Mouse (Mus musculus): ENCODE results near the gene Sinhcaf. TPM values are rescaled to one million over a fixed set of nuclear protein-coding genes. Genes with fewer than 3 reads are reported as not detected.
A peak's percentile ranks its signal among the peaks of the same experiment; 100 is the strongest.
"Not testable (repeated sequence)": the region's sequence is repeated elsewhere in the genome, so short reads cannot be mapped to it uniquely, and the experiment has no call there.

Sinhcaf gene
- polyA plus RNA-seq, 1 experiment: 461 TPM

DNA sequence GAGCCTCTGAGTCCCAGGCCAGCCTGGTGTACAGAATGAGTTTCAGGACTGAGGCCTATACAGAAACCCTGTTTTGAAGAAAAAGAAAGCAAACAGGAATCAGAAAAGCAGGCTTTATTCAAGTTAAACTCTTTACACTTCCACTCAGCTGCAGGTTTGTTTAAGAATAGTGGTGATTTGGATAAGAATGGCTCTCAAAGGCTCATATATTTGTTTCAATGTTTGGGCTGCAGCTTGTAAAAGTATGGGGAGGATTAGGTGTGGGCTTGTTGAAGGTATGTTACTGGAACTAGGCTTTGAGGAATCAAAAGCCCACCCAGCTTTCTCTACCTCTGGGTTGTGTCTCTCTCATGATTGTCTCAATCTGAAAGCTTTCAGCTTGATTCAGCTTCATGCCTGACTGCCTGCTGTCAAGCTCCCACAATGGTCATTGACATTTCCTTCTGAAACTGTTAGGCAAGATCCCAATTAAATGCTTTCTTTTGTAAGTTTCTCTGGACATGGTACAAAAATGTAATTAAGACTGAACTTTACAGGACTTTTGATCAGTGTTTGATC is 27.3 kb downstream of the Sinhcaf start:
- TF ChIP-seq POLR2A (IDR thresholded peaks at IDR 0.05; ENCODE audit: insufficient read depth, low read length): no peak
- no peak for TF ChIP-seq CTCF (IDR thresholded peaks at IDR 0.05; ENCODE audit: low read depth, low read length)
- TF ChIP-seq EP300 (IDR thresholded peaks at IDR 0.05; ENCODE audit: insufficient read depth, low read depth, low read length): no peak
- H3K4me3 ChIP-seq (ENCODE audit: low read depth, low read length): no peak overlapping the region

GRCm38 (mm10) chr6:148917672-148918071 is 28.6 kb downstream of the Sinhcaf start:
- Histone ChIP-seq H3K36me3 (ENCODE audit: control insufficient read depth, insufficient read depth, low read length, poor library complexity, severe bottlenecking) (peaks cover 18% of the 10 kb centered on the region), H3K27ac (ENCODE audit: insufficient read depth, low read length) (no peak overlapping the region), H3K9ac (ENCODE audit: low read depth, poor library complexity, severe bottlenecking) (no peak overlapping the region), H3K27me3 (ENCODE audit: control insufficient read depth, insufficient read depth, low read length, poor library complexity, severe bottlenecking) (no peaks in the 10 kb centered on the region), H3K9me3 (replicated peaks; ENCODE audit: control insufficient read depth, insufficient read depth, low read length, poor library complexity, severe bottlenecking) (no peaks in the 10 kb centered on the region), H3K4me3 (ENCODE audit: low read depth, low read length) (no peak overlapping the region), H3K4me1 (ENCODE audit: control insufficient read depth, insufficient read depth, low read length) (no peaks in the 10 kb centered on the region)
- no peak for TF ChIP-seq POLR2A (IDR thresholded peaks at IDR 0.05; ENCODE audit: insufficient read depth, low read length)
- TF ChIP-seq EP300 (IDR thresholded peaks at IDR 0.05; ENCODE audit: insufficient read depth, low read depth, low read length): no peak
- no peak for TF ChIP-seq CTCF (IDR thresholded peaks at IDR 0.05; ENCODE audit: low read depth, low read length)

More for the DNA sequence above, 27.3 kb downstream of the Sinhcaf start:
- H3K27ac ChIP-seq (ENCODE audit: insufficient read depth, low read length): peak overlapping the region; percentile 79
- no peaks in the 10 kb centered on the region for H3K27me3 ChIP-seq (ENCODE audit: control insufficient read depth, insufficient read depth, low read length, poor library complexity, severe bottlenecking)
- H3K9me3 ChIP-seq (replicated peaks; ENCODE audit: control insufficient read depth, insufficient read depth, low read length, poor library complexity, severe bottlenecking): no peaks in the 10 kb centered on the region
- no peaks in the 10 kb centered on the region for H3K4me1 ChIP-seq (ENCODE audit: control insufficient read depth, insufficient read depth, low read length)
- no peak overlapping the region for H3K9ac ChIP-seq (ENCODE audit: low read depth, poor library complexity, severe bottlenecking)
- peaks cover 30% of the 10 kb centered on the region for H3K36me3 ChIP-seq (ENCODE audit: control insufficient read depth, insufficient read depth, low read length, poor library complexity, severe bottlenecking)

DNA sequence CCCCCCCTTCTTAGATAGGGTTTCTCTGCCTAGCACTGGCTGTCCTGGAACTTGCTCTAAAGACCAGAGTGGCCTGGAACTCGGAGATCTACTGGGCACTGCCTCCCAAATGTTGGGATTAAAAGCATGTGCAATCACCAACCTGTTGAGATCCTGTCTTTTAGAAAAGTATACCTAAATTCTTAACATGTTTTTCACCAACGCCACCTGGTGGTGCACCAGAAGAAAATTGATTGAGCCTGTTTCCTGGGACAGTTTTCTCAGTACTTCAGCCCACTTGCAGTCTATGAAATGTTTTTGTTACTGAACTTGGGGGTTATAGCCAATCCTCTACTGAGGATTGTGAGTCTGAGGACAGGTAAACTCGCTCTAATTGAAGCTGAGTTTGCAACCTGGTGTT is 29.4 kb downstream of the Sinhcaf start:
- no peak overlapping the region for H3K9ac ChIP-seq (ENCODE audit: low read depth, poor library complexity, severe bottlenecking)
- H3K4me1 ChIP-seq (ENCODE audit: control insufficient read depth, insufficient read depth, low read length): peaks cover 1% of the 10 kb centered on the region
- peaks cover 18% of the 10 kb centered on the region for H3K36me3 ChIP-seq (ENCODE audit: control insufficient read depth, insufficient read depth, low read length, poor library complexity, severe bottlenecking)
- TF ChIP-seq POLR2A (IDR thresholded peaks at IDR 0.05; ENCODE audit: insufficient read depth, low read length): no peak
- TF ChIP-seq CTCF (IDR thresholded peaks at IDR 0.05; ENCODE audit: low read depth, low read length): no peak
- TF ChIP-seq EP300 (IDR thresholded peaks at IDR 0.05; ENCODE audit: insufficient read depth, low read depth, low read length): no peak
- no peak overlapping the region for H3K4me3 ChIP-seq (ENCODE audit: low read depth, low read length)
- no peaks in the 10 kb centered on the region for H3K9me3 ChIP-seq (replicated peaks; ENCODE audit: control insufficient read depth, insufficient read depth, low read length, poor library complexity, severe bottlenecking)
- H3K27ac ChIP-seq (ENCODE audit: insufficient read depth, low read length): no peak overlapping the region
- no peaks in the 10 kb centered on the region for H3K27me3 ChIP-seq (ENCODE audit: control insufficient read depth, insufficient read depth, low read length, poor library complexity, severe bottlenecking)

GRCm38 (mm10) chr6:148913938-148914337 is 32.3 kb downstream of the Sinhcaf start:
- Histone ChIP-seq H3K27me3 (ENCODE audit: control insufficient read depth, insufficient read depth, low read length, poor library complexity, severe bottlenecking) (no peaks in the 10 kb centered on the region), H3K9me3 (replicated peaks; ENCODE audit: control insufficient read depth, insufficient read depth, low read length, poor library complexity, severe bottlenecking) (no peaks in the 10 kb centered on the region), H3K36me3 (ENCODE audit: control insufficient read depth, insufficient read depth, low read length, poor library complexity, severe bottlenecking) (no peaks in the 10 kb centered on the region), H3K9ac (ENCODE audit: low read depth, poor library complexity, severe bottlenecking) (no peak overlapping the region), H3K27ac (ENCODE audit: insufficient read depth, low read length) (no peak overlapping the region), H3K4me1 (ENCODE audit: control insufficient read depth, insufficient read depth, low read length) (peaks cover 1% of the 10 kb centered on the region), H3K4me3 (ENCODE audit: low read depth, low read length) (no peak overlapping the region)
- peak; percentile 33 for TF ChIP-seq CTCF (IDR thresholded peaks at IDR 0.05; ENCODE audit: low read depth, low read length)
- TF ChIP-seq POLR2A (IDR thresholded peaks at IDR 0.05; ENCODE audit: insufficient read depth, low read length): no peak
- TF ChIP-seq EP300 (IDR thresholded peaks at IDR 0.05; ENCODE audit: insufficient read depth, low read depth, low read length): no peak

GRCm38 (mm10) chr6:148911906-148912305 is 34.4 kb downstream of the Sinhcaf start:
- not testable (repeated sequence) for H3K36me3 ChIP-seq (ENCODE audit: control insufficient read depth, insufficient read depth, low read length, poor library complexity, severe bottlenecking); H3K9me3 ChIP-seq (replicated peaks; ENCODE audit: control insufficient read depth, insufficient read depth, low read length, poor library complexity, severe bottlenecking); H3K27ac ChIP-seq (ENCODE audit: insufficient read depth, low read length); H3K27me3 ChIP-seq (ENCODE audit: control insufficient read depth, insufficient read depth, low read length, poor library complexity, severe bottlenecking); H3K9ac ChIP-seq (ENCODE audit: low read depth, poor library complexity, severe bottlenecking); H3K4me1 ChIP-seq (ENCODE audit: control insufficient read depth, insufficient read depth, low read length); H3K4me3 ChIP-seq (ENCODE audit: low read depth, low read length)

- no peak overlapping the region for H3K27ac ChIP-seq (ENCODE audit: insufficient read depth, low read length)
- no peaks in the 10 kb centered on the region for H3K27me3 ChIP-seq (ENCODE audit: control insufficient read depth, insufficient read depth, low read length, poor library complexity, severe bottlenecking)
- no peak overlapping the region for H3K4me3 ChIP-seq (ENCODE audit: low read depth, low read length)
- TF ChIP-seq POLR2A (IDR thresholded peaks at IDR 0.05; ENCODE audit: insufficient read depth, low read length) (no peak), CTCF (IDR thresholded peaks at IDR 0.05; ENCODE audit: low read depth, low read length) (no peak), EP300 (IDR thresholded peaks at IDR 0.05; ENCODE audit: insufficient read depth, low read depth, low read length) (no peak)
- no peaks in the 10 kb centered on the region for H3K9me3 ChIP-seq (replicated peaks; ENCODE audit: control insufficient read depth, insufficient read depth, low read length, poor library complexity, severe bottlenecking)
- H3K36me3 ChIP-seq (ENCODE audit: control insufficient read depth, insufficient read depth, low read length, poor library complexity, severe bottlenecking): no peaks in the 10 kb centered on the region
- no peak overlapping the region for H3K9ac ChIP-seq (ENCODE audit: low read depth, poor library complexity, severe bottlenecking)
- no peaks in the 10 kb centered on the region for H3K4me1 ChIP-seq (ENCODE audit: control insufficient read depth, insufficient read depth, low read length)
Measured at GRCm38 (mm10) chr6:148906958-148907357, 39.3 kb downstream of the Sinhcaf start.

All from ES-Bruce4 (cell line).